Mouse (Mus musculus) testis, postnatal 10 days (tissue): ENCODE measurements around the gene Atl1.

Source experiments
- DNase-seq: peaks from one replicate; pipeline ENCODE4 v3.0.0; 2021; ENCODE audit warnings: low spot score

Gene Atl1

GRCm38 (mm10) chr12:69941655-69942329 lies 49.4 kb downstream of the Atl1 start:
- DNase-seq: no peak

- DNase-seq: no peak
Observed at GRCm38 (mm10) chr12:69945861-69946260, 53.4 kb downstream of the Atl1 start.

- DNase-seq: no peak
Observed at GRCm38 (mm10) chr12:69947502-69947901, 55.1 kb downstream of the Atl1 start.

GRCm38 (mm10) chr12:69957378-69957777 lies 65.0 kb downstream of the Atl1 start:
- DNase-seq: no peak

- peak; percentile 73 for DNase-seq
Observed at GRCm38 (mm10) chr12:69962468-69962867, 70.1 kb downstream of the Atl1 start.

- DNase-seq: no peak
Observed at GRCm38 (mm10) chr12:69963141-69963540, 70.7 kb downstream of the Atl1 start.

GRCm38 (mm10) chr12:69965644-69966043 lies 73.2 kb downstream of the Atl1 start:
- DNase-seq: no peak

GRCm38 (mm10) chr12:69966071-69966470 lies 73.7 kb downstream of the Atl1 start:
- peak; percentile 61 for DNase-seq

- no peak for DNase-seq
Observed at GRCm38 (mm10) chr12:69967112-69967511, 74.7 kb downstream of the Atl1 start.

- peak; percentile 45 for DNase-seq
Observed at GRCm38 (mm10) chr12:69968154-69968553, 75.7 kb downstream of the Atl1 start.

- DNase-seq: no peak
Observed at GRCm38 (mm10) chr12:69973666-69974065, 81.3 kb downstream of the Atl1 start.

GRCm38 (mm10) chr12:69976688-69977087 lies 84.3 kb downstream of the Atl1 start:
- DNase-seq: no peak

GRCm38 (mm10) chr12:69977376-69977998 lies 85.1 kb downstream of the Atl1 start:
- no peak for DNase-seq

- no peak for DNase-seq
Observed at GRCm38 (mm10) chr12:69982874-69983273, 90.5 kb downstream of the Atl1 start.

- DNase-seq: no peak
Observed at GRCm38 (mm10) chr12:69985546-69985945, 93.1 kb downstream of the Atl1 start.

- DNase-seq: peak; percentile 43
Observed at GRCm38 (mm10) chr12:69986241-69986762, 93.9 kb downstream of the Atl1 start.

- DNase-seq: peak; percentile 88
Observed at GRCm38 (mm10) chr12:69986786-69987497, 94.5 kb downstream of the Atl1 start, which contains the start of gene Sav1. Gene Sav1 (minus strand): TSS chr12:69987002.

GRCm38 (mm10) chr12:69995382-69995781 lies 103.0 kb downstream of the Atl1 start:
- no peak for DNase-seq

GRCm38 (mm10) chr12:69998186-69998983 lies 106.0 kb downstream of the Atl1 start:
- no peak for DNase-seq

- no peak for DNase-seq
Observed at GRCm38 (mm10) chr12:70005103-70005502, 112.7 kb downstream of the Atl1 start.

- no peak for DNase-seq
Observed at GRCm38 (mm10) chr12:70010356-70010755, 117.9 kb downstream of the Atl1 start.

GRCm38 (mm10) chr12:70011681-70012080 lies 119.3 kb downstream of the Atl1 start:
- DNase-seq: no peak
